Mouse (Mus musculus): ENCODE results near the gene Dpp9.

Dpp9 gene

GRCm38 (mm10) chr17:56175416-56175815 lies 43.3 kb downstream of the Dpp9 start:
- no peak for DNase-seq

- DNase-seq = no peak
These were observed 45.2 kb downstream of the Dpp9 start for GRCm38 (mm10) chr17:56173401-56174046.

GRCm38 (mm10) chr17:56171881-56172280 lies 46.8 kb downstream of the Dpp9 start:
- no peak for DNase-seq

GRCm38 (mm10) chr17:56171456-56171855 lies 47.2 kb downstream of the Dpp9 start:
- DNase-seq = no peak

- no peak for DNase-seq
These were observed 48.1 kb downstream of the Dpp9 start for GRCm38 (mm10) chr17:56170636-56171035.

GRCm38 (mm10) chr17:56169830-56170229 lies 48.9 kb downstream of the Dpp9 start:
- DNase-seq = no peak

- DNase-seq = no peak
These were observed 53.0 kb downstream of the Dpp9 start for GRCm38 (mm10) chr17:56165671-56166070.

- DNase-seq = no peak
These were observed 54.2 kb downstream of the Dpp9 start for GRCm38 (mm10) chr17:56164510-56164909.

GRCm38 (mm10) chr17:56163523-56164102 lies 55.1 kb downstream of the Dpp9 start:
- DNase-seq = no peak

- DNase-seq = peak; percentile 90
These were observed 56.4 kb downstream of the Dpp9 start, which contains the start of gene Tnfaip8l1 for GRCm38 (mm10) chr17:56162231-56162774. Gene Tnfaip8l1 (plus strand): TSS chr17:56162477.

GRCm38 (mm10) chr17:56159729-56160128 lies 59.0 kb downstream of the Dpp9 start:
- peak; percentile 55 for DNase-seq

- DNase-seq = peak; percentile 49
These were observed 65.1 kb downstream of the Dpp9 start for GRCm38 (mm10) chr17:56153643-56154042.

- DNase-seq = no peak
These were observed 68.8 kb downstream of the Dpp9 start for GRCm38 (mm10) chr17:56149897-56150296.

- DNase-seq = no peak
These were observed 69.7 kb downstream of the Dpp9 start for GRCm38 (mm10) chr17:56148790-56149618.

- DNase-seq = no peak
These were observed 70.4 kb downstream of the Dpp9 start for GRCm38 (mm10) chr17:56148280-56148679.

GRCm38 (mm10) chr17:56147420-56147819 lies 71.3 kb downstream of the Dpp9 start:
- no peak for DNase-seq

- DNase-seq = no peak
These were observed 72.6 kb downstream of the Dpp9 start for GRCm38 (mm10) chr17:56146131-56146530.

- DNase-seq = no peak
These were observed 74.2 kb downstream of the Dpp9 start for GRCm38 (mm10) chr17:56144546-56144945.

- peak; percentile 65 for DNase-seq
These were observed 76.8 kb downstream of the Dpp9 start for GRCm38 (mm10) chr17:56141702-56142605.

GRCm38 (mm10) chr17:56139858-56140595 lies 78.7 kb downstream of the Dpp9 start, which contains the start of gene Sema6b:
Gene Sema6b (minus strand): TSS chr17:56140343.
- DNase-seq = peak; percentile 86

GRCm38 (mm10) chr17:56139355-56139754 lies 79.3 kb downstream of the Dpp9 start:
- peak; percentile 62 for DNase-seq

Measured in right cerebral cortex, postnatal 4 days (tissue).